Mouse (Mus musculus) E14TG2a.4 (cell line): ENCODE data around the gene Prcc.

Experiments
- CTCF ChIP-seq: conservative IDR thresholded peaks from 2 replicates; pipeline ENCODE4 v1.5.1; 2014; ENCODE audit warnings: low read length
- NANOG ChIP-seq: IDR thresholded peaks from 2 replicates; pipeline ENCODE4 v1.6.1; 2014; ENCODE audit warnings: borderline replicate concordance, low read length, mixed read lengths
- POU5F1 ChIP-seq: IDR thresholded peaks from 2 replicates; pipeline ENCODE4 v1.6.1; 2014; ENCODE audit warnings: low read length, borderline replicate concordance

- no peak for TF ChIP-seq CTCF
- TF ChIP-seq NANOG = no peak
- no peak for TF ChIP-seq POU5F1
These were observed at the start of gene Prcc for GRCm38 (mm10) chr3:87885281-87886003.
